Comparison of ENCODE assay signal across 11 mouse cellular contexts in genomic region chr6:52211961-52212360, GRCm38 (mm10). TPM values are rescaled to one million over a fixed set of nuclear protein-coding genes. Genes with fewer than 3 reads are reported as not detected.
DNase-seq lines count a peak whose midpoint lies in the region; ATAC-seq and TF ChIP-seq lines count a peak whose summit lies in the region.
"Had no signal": no experiment of that assay in that cellular context is flagged by ENCODE, and none has a peak within 500 bp of the region (broad histone marks: within the 10 kb centered on the region; RNA-seq: fewer than 3 reads in every experiment).

No protein-coding gene starts in this region.

- H3K27me3 ChIP-seq in intestine, embryonic 14.5 days (replicated peaks; ENCODE audit: control insufficient read depth, insufficient read depth, low read length): peaks cover 84% of the 10 kb centered on the region

- TF ChIP-seq CTCF in lung, adult 2 months (IDR thresholded peaks at IDR 0.05; ENCODE audit: insufficient read depth, low read length): no peak
- TF ChIP-seq CTCF in bone marrow, adult 2 months (IDR thresholded peaks at IDR 0.05; ENCODE audit: control insufficient read depth, insufficient read depth, low read length): no peak

- 7% methylated on average over 13 of the region's 13 CpGs for WGBS in lung, adult 2 months
- under 1% methylated on average over 13 of the region's 13 CpGs for whole genome bisulfite sequencing in bone marrow, adult 2 months
- 4% methylated on average over 13 of the region's 13 CpGs for WGBS in intestine, embryonic 14.5 days
- 4% methylated on average over 13 of the region's 13 CpGs for WGBS in macrophage (ENCODE audit: missing documents)

- no peak overlapping the region for H3K27ac ChIP-seq in bone marrow, adult 2 months (ENCODE audit: control insufficient read depth, insufficient read depth, low read depth, low read length, poor library complexity)
- peak overlapping the region; percentile 87; the same call in 1 of the 2 replicates for H3K27ac ChIP-seq in intestine, embryonic 14.5 days (ENCODE audit: low read depth)
- H3K27ac ChIP-seq in macrophage: no peak overlapping the region

- no peaks in the 10 kb centered on the region for H3K79me2 ChIP-seq in macrophage (ENCODE audit: inconsistent target)

- peaks cover 15% of the 10 kb centered on the region for H3K4me1 ChIP-seq in lung, adult 2 months (ENCODE audit: control insufficient read depth, insufficient read depth, low read length)
- H3K4me1 ChIP-seq in bone marrow, adult 2 months (ENCODE audit: control insufficient read depth, insufficient read depth, low read length): no peaks in the 10 kb centered on the region; the same call in 1 of the 2 replicates
- H3K4me1 ChIP-seq in intestine, embryonic 14.5 days (replicated peaks; ENCODE audit: control insufficient read depth, insufficient read depth, low read length): peaks cover 34% of the 10 kb centered on the region

- peak overlapping the region; percentile 69 for H3K9ac ChIP-seq in intestine, embryonic 14.5 days (ENCODE audit: low read length)

- TF ChIP-seq POLR2A in lung, adult 2 months (IDR thresholded peaks at IDR 0.05; ENCODE audit: borderline replicate concordance, extremely low read depth, low read depth, low read length): no peak
- TF ChIP-seq POLR2A in bone marrow, adult 2 months (IDR thresholded peaks at IDR 0.05; ENCODE audit: borderline replicate concordance, control insufficient read depth, low read depth, low read length): no peak

- H3K36me3 ChIP-seq in intestine, embryonic 14.5 days (ENCODE audit: control insufficient read depth, insufficient read depth, low read length): no peaks in the 10 kb centered on the region
- no peaks in the 10 kb centered on the region for H3K36me3 ChIP-seq in macrophage (ENCODE audit: inconsistent target)

- no peak for DNase-seq in lung, adult 2 months
- DNase-seq in lung, postnatal 36 days: no peak
- DNase-seq in intestine, embryonic 14.5 days (ENCODE audit: low spot score): peak; percentile 81
- DNase-seq in frontal cortex, postnatal 14 days (ENCODE audit: low spot score in 2 of 2): no peak
- DNase-seq in left cerebral cortex, adult 18-20 months (ENCODE audit: low spot score in 2 of 2): no peak
- DNase-seq in cerebellum, postnatal 14 days: no peak

- H3K4me3 ChIP-seq in lung, adult 2 months (replicated peaks; ENCODE audit: extremely low read depth, low read depth, low read length): peak overlapping the region; percentile 69
- H3K4me3 ChIP-seq in bone marrow, adult 2 months (replicated peaks; ENCODE audit: control insufficient read depth, low read depth, low read length): peak overlapping the region; percentile 40
- H3K4me3 ChIP-seq in intestine, embryonic 14.5 days (ENCODE audit: low read depth, low read length): peak overlapping the region; percentile 64
- H3K4me3 ChIP-seq in macrophage (ENCODE audit: inconsistent target): peak overlapping the region; percentile 41

- H3K9me3 ChIP-seq in intestine, embryonic 14.5 days (ENCODE audit: control insufficient read depth, low read length): no peaks in the 10 kb centered on the region

- ATAC-seq in intestine, embryonic 14.5 days (replicated peaks; ENCODE audit: low FRiP score, low TSS enrichment, low read depth): no peak

- peak overlapping the region; percentile 78 for H3K4me2 ChIP-seq in intestine, embryonic 14.5 days (ENCODE audit: low read length)

RNA-seq across cellular contexts. Expression of gene Hoxa3, which starts 1.2 kb away (rescaled TPM):
- polyA plus RNA-seq in lung, adult 2 months (2012; rRNA removed): 12.8 and 13.4 TPM in 2 replicates
- polyA plus RNA-seq in bone marrow, adult 2 months (2011; ENCODE audit: insufficient read depth, insufficient read length, low replicate concordance, missing spikeins): 1.2 and 2.4 TPM in 2 replicates
- 9.2 and 9.7 TPM in 2 replicates for polyA plus RNA-seq in intestine, embryonic 14.5 days (2014; fragmentation: Nextera tagmentation; extraction: Ambion mirVana)
- total RNA-seq in macrophage (2018; cell fraction: chromatin; rRNA removed): 1 to 10 TPM in 2 of 26 experiments, under 1 TPM in 9, not detected in 15; 0.32 to 1.2 (median 0.86) TPM
- under 1 TPM in 10 of 26 experiments, not detected in 16; 0.04 to 0.27 (median 0.09) TPM for total RNA-seq in macrophage (2018; cell fraction: cytosol; rRNA removed)
- under 1 TPM in 10 of 26 experiments, not detected in 16; 0.31 to 0.74 (median 0.38) TPM for total RNA-seq in macrophage (2018; cell fraction: nucleus; rRNA removed)
- polyA plus RNA-seq in macrophage (2018): 0.04 TPM in 1 of 3 replicates, not detected in the others
- total RNA-seq in left cerebral cortex, adult 18-20 months (2021): not detected
- total RNA-seq: neutrophil, adult 5-6 weeks had no signal

RNA-seq across cellular contexts. Expression of gene Gm28308, which starts 1.2 kb away (rescaled TPM):
- polyA plus RNA-seq in lung, adult 2 months (2012; rRNA removed): 0.37 and 0.39 TPM in 2 replicates
- polyA plus RNA-seq in bone marrow, adult 2 months (2011; ENCODE audit: insufficient read depth, insufficient read length, low replicate concordance, missing spikeins): not detected in 2 replicates
- polyA plus RNA-seq in intestine, embryonic 14.5 days (2014; fragmentation: Nextera tagmentation; extraction: Ambion mirVana): not detected in 2 replicates
- not detected for total RNA-seq in macrophage (2018; cell fraction: chromatin; rRNA removed)
- under 1 TPM in 1 of 26 experiments, not detected in 25; 0.30 TPM for total RNA-seq in macrophage (2018; cell fraction: cytosol; rRNA removed)
- total RNA-seq in macrophage (2018; cell fraction: nucleus; rRNA removed): not detected
- polyA plus RNA-seq in macrophage (2018): not detected in 3 replicates
- total RNA-seq in left cerebral cortex, adult 18-20 months (2021): not detected
- total RNA-seq: adrenal gland, adult 18-20 months; granulocyte monocyte progenitor cell, adult 5-6 weeks; neutrophil, adult 5-6 weeks had no signal

RNA-seq across cellular contexts. Expression of gene Hoxa6, which starts 3.4 kb away (rescaled TPM):
- 1.7 and 2.3 TPM in 2 replicates for polyA plus RNA-seq in lung, adult 2 months (2012; rRNA removed)
- not detected in 2 replicates for polyA plus RNA-seq in bone marrow, adult 2 months (2011; ENCODE audit: insufficient read depth, insufficient read length, low replicate concordance, missing spikeins)
- 2.5 and 3.9 TPM in 2 replicates for polyA plus RNA-seq in intestine, embryonic 14.5 days (2014; fragmentation: Nextera tagmentation; extraction: Ambion mirVana)
- total RNA-seq in macrophage (2018; cell fraction: chromatin; rRNA removed): 1 to 10 TPM in 1 of 26 experiments, not detected in 25; 1.4 TPM
- total RNA-seq in macrophage (2018; cell fraction: cytosol; rRNA removed): not detected
- not detected for total RNA-seq in macrophage (2018; cell fraction: nucleus; rRNA removed)
- not detected in 3 replicates for polyA plus RNA-seq in macrophage (2018)
- not detected for total RNA-seq in left cerebral cortex, adult 18-20 months (2021)
- total RNA-seq: neutrophil, adult 5-6 weeks had no signal

RNA-seq across cellular contexts. Expression of gene Hoxa5, which starts 7.6 kb away (rescaled TPM):
- polyA plus RNA-seq in lung, adult 2 months (2012; rRNA removed): 29.1 and 46.9 TPM in 2 replicates
- 1.5 and 2.4 TPM in 2 replicates for polyA plus RNA-seq in bone marrow, adult 2 months (2011; ENCODE audit: insufficient read depth, insufficient read length, low replicate concordance, missing spikeins)
- 30.1 and 34.1 TPM in 2 replicates for polyA plus RNA-seq in intestine, embryonic 14.5 days (2014; fragmentation: Nextera tagmentation; extraction: Ambion mirVana)
- total RNA-seq in macrophage (2018; cell fraction: chromatin; rRNA removed): 1 to 10 TPM in 1 of 26 experiments, under 1 TPM in 4, not detected in 21; 0.25 to 1.0 (median 0.47) TPM
- under 1 TPM in 12 of 26 experiments, not detected in 14; 0.05 to 0.22 (median 0.10) TPM for total RNA-seq in macrophage (2018; cell fraction: cytosol; rRNA removed)
- total RNA-seq in macrophage (2018; cell fraction: nucleus; rRNA removed): 1 to 10 TPM in 1 of 26 experiments, under 1 TPM in 6, not detected in 19; 0.35 to 1.5 (median 0.61) TPM
- polyA plus RNA-seq in macrophage (2018): 0.16 TPM in 1 of 3 replicates, not detected in the others
- not detected for total RNA-seq in left cerebral cortex, adult 18-20 months (2021)
- total RNA-seq: neutrophil, adult 5-6 weeks had no signal

RNA-seq across cellular contexts. Expression of gene Hoxa7, which starts 9.7 kb away (rescaled TPM):
- 6.6 and 8.3 TPM in 2 replicates for polyA plus RNA-seq in lung, adult 2 months (2012; rRNA removed)
- 1.4 and 2.8 TPM in 2 replicates for polyA plus RNA-seq in bone marrow, adult 2 months (2011; ENCODE audit: insufficient read depth, insufficient read length, low replicate concordance, missing spikeins)
- polyA plus RNA-seq in intestine, embryonic 14.5 days (2014; fragmentation: Nextera tagmentation; extraction: Ambion mirVana): 9.2 and 10.1 TPM in 2 replicates
- total RNA-seq in macrophage (2018; cell fraction: chromatin; rRNA removed): under 1 TPM in 1 of 26 experiments, not detected in 25; 0.85 TPM
- total RNA-seq in macrophage (2018; cell fraction: cytosol; rRNA removed): under 1 TPM; 0.06 to 0.99 (median 0.37) TPM
- under 1 TPM in 2 of 26 experiments, not detected in 24; 0.31 to 0.49 TPM for total RNA-seq in macrophage (2018; cell fraction: nucleus; rRNA removed)
- polyA plus RNA-seq in macrophage (2018): 0.25 to 0.75 TPM (median 0.40 TPM) in 3 replicates
- not detected for total RNA-seq in left cerebral cortex, adult 18-20 months (2021)
- total RNA-seq: neutrophil, adult 5-6 weeks had no signal
